Mouse (Mus musculus) small intestine, adult 2 months (tissue): Measurements from ENCODE around the gene Ulk4.

Experiments
- CTCF ChIP-seq: fragments of 200-500 bp; IDR thresholded peaks from 2 replicates; pipeline ENCODE4 v1.5.1; 2012; ENCODE audit warnings: low read depth, mild to moderate bottlenecking, control low read depth, inconsistent platforms, low read length, moderate library complexity, mixed read lengths; ENCODE audit not compliant: insufficient replicate concordance, insufficient read length; ENCODE audit errors: extremely low read depth
- POLR2A ChIP-seq: fragments of 200-500 bp; IDR thresholded peaks from 2 replicates; pipeline ENCODE4 v1.6.1; 2012; ENCODE audit warnings: low read depth, mild to moderate bottlenecking, control low read depth, inconsistent platforms, low read length, moderate library complexity

DNA sequence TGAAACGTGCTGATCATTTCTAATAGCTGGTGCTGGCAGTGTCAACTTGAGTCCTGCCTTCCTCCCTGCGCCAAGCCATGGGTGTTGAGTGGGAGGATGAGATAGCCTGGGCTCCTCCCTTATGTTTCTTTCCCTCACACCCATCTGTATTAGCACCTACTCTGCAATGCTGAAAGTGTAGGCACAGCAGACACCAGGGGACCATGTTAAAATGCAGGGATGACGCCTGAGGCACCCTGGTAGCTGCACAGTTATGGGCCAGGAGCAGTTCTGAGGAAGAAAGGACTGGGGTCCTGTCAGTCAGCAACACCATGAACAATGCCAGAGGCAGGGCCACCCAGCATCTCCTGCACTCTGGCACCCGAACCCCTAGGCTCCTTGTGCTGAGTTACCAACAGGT, 243.4 kb downstream of the Ulk4 start:
- TF ChIP-seq POLR2A, result no peak
- no peak for TF ChIP-seq CTCF
